Mouse (Mus musculus) brain, adult 10 weeks (tissue): ENCODE results near the gene Tbc1d22a. TPM values are rescaled to one million over a fixed set of nuclear protein-coding genes. Genes with fewer than 3 reads are reported as not detected.

ENCODE experiments used
- polyA plus RNA-seq: library from polyadenylated mRNA; stranded (reverse); fragments of 350-450 nt; fragmentation: Illumina TruSeq; extraction: RNeasy Lipid Tissue Mini Kit (QIAGEN cat#74804); gene quantifications from one replicate; pipeline ENCODE4 v1.2.3, GENCODE M21; 2015; ENCODE audit warnings: low read depth, low replicate concordance

Gene Tbc1d22a
- 25.0 TPM for polyA plus RNA-seq

GRCm38 (mm10) chr15:86213753-86214548 is at the start of gene Tbc1d22a:
Gene Tbc1d22a, plus strand, starts transcription at chr15:86214459.

DNA sequence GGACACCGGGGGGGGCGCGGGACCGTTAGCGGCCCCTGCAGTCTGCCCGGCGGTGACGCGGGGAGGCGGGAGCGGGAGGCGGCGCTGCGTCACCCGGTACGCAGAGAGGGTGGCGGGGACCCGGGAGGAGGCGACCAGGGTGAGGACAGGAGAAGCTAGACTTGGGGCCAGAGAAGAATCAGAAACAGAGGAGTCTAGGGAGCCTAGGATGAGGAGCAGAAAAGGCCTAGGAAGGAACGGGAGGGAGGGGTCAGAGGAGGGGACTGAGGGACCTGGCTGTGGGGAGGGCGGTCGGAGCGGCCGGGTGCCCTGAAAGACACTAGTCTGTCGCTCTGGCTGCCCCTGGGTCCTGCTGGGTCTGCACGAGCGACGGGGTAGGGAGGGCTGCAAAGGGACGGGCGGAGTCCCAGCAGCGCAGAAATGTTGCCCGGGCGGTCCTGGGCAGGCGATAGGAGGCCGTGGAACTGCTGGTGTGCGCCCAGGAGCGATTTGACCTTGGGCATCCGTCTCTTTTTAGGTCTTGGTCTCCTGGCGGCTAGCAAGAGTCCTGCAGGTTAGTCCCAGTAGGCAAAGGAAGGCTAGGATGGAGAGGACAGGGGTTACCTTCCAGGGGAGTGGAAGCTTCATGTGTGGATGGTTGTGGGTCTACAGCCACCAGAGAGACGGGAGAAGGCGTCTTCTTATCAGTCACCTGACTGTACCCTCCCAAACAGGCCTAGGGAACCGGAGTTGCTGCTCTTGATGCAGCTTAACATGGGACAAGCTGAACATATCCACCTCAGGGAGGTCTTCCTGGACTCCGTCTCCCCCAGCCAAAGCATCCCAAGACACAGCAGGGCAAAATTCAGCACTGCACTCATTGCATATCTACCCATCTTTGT is 28.3 kb upstream of the Tbc1d22a start, which contains the start of gene Cerk:
Gene Cerk, minus strand, starts transcription at position 453 of the 881 bp plus-strand sequence.

Other genes with a start within 250 kb of the Tbc1d22a start
- 1.8 TPM for gene Celsr1, start 180.7 kb upstream of the Tbc1d22a start, polyA plus RNA-seq
- 26.9 TPM for gene Gramd4, start 156.8 kb upstream of the Tbc1d22a start, polyA plus RNA-seq
- gene Cerk, start 28.3 kb upstream of the Tbc1d22a start, polyA plus RNA-seq: 43.2 TPM